Mouse (Mus musculus) lung, postnatal 0 days (tissue): Measurements from ENCODE around the gene Cuedc2. TPM values are rescaled to one million over a fixed set of nuclear protein-coding genes. Genes with fewer than 3 reads are reported as not detected.
A peak's percentile ranks its signal among the peaks of the same experiment; 100 is the strongest.

Source experiments
- ATAC-seq: fragments of 200-750 bp; cut with Nextera tagmentation; 2 replicates; pipeline ENCODE4 v1.8.0; 2017; ENCODE audit warnings: moderate library complexity
- DNase-seq: peaks from one replicate; pipeline ENCODE4 v3.0.0-alpha.2; 2016; ENCODE audit warnings: low spot score
- H3K27ac ChIP-seq: fragments of 300-500 bp; sonication (generic); 2 replicates; pipeline ENCODE4 v1.5.1; 2014; ENCODE audit warnings: antibody characterized with exemption, mild to moderate bottlenecking, low read length, mixed read lengths
- H3K27me3 ChIP-seq: fragments of 300-500 bp; sonication (generic); replicated peaks from 2 replicates; pipeline ENCODE4 v1.6.1; 2014; ENCODE audit warnings: low read length, mixed read lengths; ENCODE audit not compliant: insufficient read depth
- H3K36me3 ChIP-seq: fragments of 300-500 bp; sonication (generic); 2 replicates; pipeline ENCODE4 v1.6.1; 2014; ENCODE audit warnings: low read length, mixed read lengths; ENCODE audit not compliant: insufficient read depth
- H3K4me1 ChIP-seq: fragments of 300-500 bp; sonication (generic); 2 replicates; pipeline ENCODE4 v1.6.1; 2014; ENCODE audit warnings: antibody characterized with exemption, low read depth, low read length, mixed read lengths; ENCODE audit not compliant: insufficient read depth
- H3K4me2 ChIP-seq: fragments of 300-500 bp; sonication (generic); replicated peaks from 2 replicates; pipeline ENCODE4 v1.6.1; 2014; ENCODE audit warnings: low read depth, mild to moderate bottlenecking, low read length, moderate library complexity, mixed read lengths
- H3K4me3 ChIP-seq: fragments of 300-500 bp; sonication (generic); 2 replicates; pipeline ENCODE4 v1.5.1; 2014; ENCODE audit warnings: low read depth, low read length
- H3K9ac ChIP-seq: fragments of 300-500 bp; sonication (generic); replicated peaks from 2 replicates; pipeline ENCODE4 v1.6.1; 2014; ENCODE audit warnings: low read depth, mild to moderate bottlenecking
- H3K9me3 ChIP-seq: fragments of 300-500 bp; sonication (generic); 2 replicates; pipeline ENCODE4 v1.6.1; 2016; ENCODE audit warnings: low read length, mixed read lengths
- CTCF ChIP-seq: IDR thresholded peaks from 2 replicates; pipeline ENCODE4 v1.5.1; 2016; ENCODE audit warnings: antibody characterized with exemption, mild to moderate bottlenecking
- EP300 ChIP-seq: IDR thresholded peaks from 2 replicates; pipeline ENCODE4 v1.6.1; 2016; ENCODE audit warnings: antibody characterized with exemption, mild to moderate bottlenecking, control low read depth
- WGBS: fragments of 180-500 bp; shearing (Covaris S2); extraction: QIAGEN DNeasy Blood & Tissue Kit; methylation state at CpG from one replicate; pipeline ENCODE4 v1.1.7; 2014; 5-methylcytosine and 5-hydroxymethylcytosine counted together
- polyA plus RNA-seq: library from polyadenylated mRNA; unstranded; fragments of >200 nt; fragmentation: Nextera tagmentation; extraction: Ambion mirVana; gene quantifications from 2 replicates; pipeline ENCODE4 v1.2.1, GENCODE M21; 2015

The Cuedc2 gene
- polyA plus RNA-seq, 1 experiment from 2014 or later: 99.9 TPM

GRCm38 (mm10) chr19:46303251-46304215 is 35.0 kb downstream of the Cuedc2 start:
- peak overlapping the region; percentile 89 for H3K27ac ChIP-seq
- H3K9ac ChIP-seq: no peak overlapping the region
- H3K36me3 ChIP-seq: no peaks in the 10 kb centered on the region
- peak overlapping the region; percentile 99 for H3K4me2 ChIP-seq
- H3K4me1 ChIP-seq: no peaks in the 10 kb centered on the region; the same call in 1 of the 2 replicates
- ATAC-seq (no peak), DNase-seq (no peak)
- no peaks in the 10 kb centered on the region for H3K27me3 ChIP-seq
- peak overlapping the region; percentile 74 for H3K4me3 ChIP-seq
- TF ChIP-seq CTCF (no peak), EP300 (no peak)
- WGBS: 45% methylated on average over 18 of the region's 18 CpGs
- no peaks in the 10 kb centered on the region for H3K9me3 ChIP-seq

- ATAC-seq: no peak
- no peak for DNase-seq
- Histone ChIP-seq H3K27me3 (no peaks in the 10 kb centered on the region), H3K9ac (no peak overlapping the region), H3K27ac (no peak overlapping the region), H3K4me1 (no peaks in the 10 kb centered on the region; the same call in 1 of the 2 replicates), H3K9me3 (no peaks in the 10 kb centered on the region), H3K4me3 (no peak overlapping the region), H3K36me3 (no peaks in the 10 kb centered on the region), H3K4me2 (no peak overlapping the region)
- TF ChIP-seq EP300 (no peak), CTCF (no peak)
- 90% methylated on average over 4 of the region's 4 CpGs for WGBS
These were observed 36.0 kb downstream of the Cuedc2 start for GRCm38 (mm10) chr19:46302551-46302950.

- WGBS: 39% methylated on average over 8 of the region's 8 CpGs
- H3K36me3 ChIP-seq: no peaks in the 10 kb centered on the region
- no peaks in the 10 kb centered on the region for H3K4me1 ChIP-seq
- no peaks in the 10 kb centered on the region for H3K27me3 ChIP-seq
- DNase-seq (no peak), ATAC-seq (no peak)
- H3K4me2 ChIP-seq: no peak overlapping the region
- no peak overlapping the region for H3K27ac ChIP-seq
- no peak for TF ChIP-seq EP300
- TF ChIP-seq CTCF: no peak
- H3K9ac ChIP-seq: no peak overlapping the region
- H3K9me3 ChIP-seq: no peaks in the 10 kb centered on the region
- no peak overlapping the region for H3K4me3 ChIP-seq
These were observed 38.0 kb downstream of the Cuedc2 start for GRCm38 (mm10) chr19:46300294-46301045.

- 59% methylated on average over 4 of the region's 4 CpGs for WGBS
- Histone ChIP-seq H3K9ac (no peak overlapping the region), H3K9me3 (no peaks in the 10 kb centered on the region), H3K4me3 (no peak overlapping the region), H3K27ac (no peak overlapping the region), H3K4me1 (no peaks in the 10 kb centered on the region), H3K27me3 (no peaks in the 10 kb centered on the region), H3K4me2 (no peak overlapping the region), H3K36me3 (no peaks in the 10 kb centered on the region)
- no peak for TF ChIP-seq CTCF
- no peak for TF ChIP-seq EP300
- ATAC-seq (no peak), DNase-seq (no peak)
These were observed 41.6 kb downstream of the Cuedc2 start for GRCm38 (mm10) chr19:46296938-46297337.

GRCm38 (mm10) chr19:46290535-46291105 is 47.9 kb downstream of the Cuedc2 start:
- no peak overlapping the region for H3K27ac ChIP-seq
- no peak for DNase-seq
- H3K9me3 ChIP-seq: no peaks in the 10 kb centered on the region
- 56% methylated on average over 12 of the region's 12 CpGs for WGBS
- H3K27me3 ChIP-seq: no peaks in the 10 kb centered on the region
- TF ChIP-seq CTCF (no peak), EP300 (no peak)
- no peak overlapping the region for H3K4me3 ChIP-seq
- H3K4me1 ChIP-seq: no peaks in the 10 kb centered on the region
- no peak overlapping the region for H3K4me2 ChIP-seq
- no peak for ATAC-seq
- H3K36me3 ChIP-seq: peaks cover 12% of the 10 kb centered on the region; the same call in 1 of the 2 replicates
- H3K9ac ChIP-seq: no peak overlapping the region

- H3K36me3 ChIP-seq: peaks cover 36% of the 10 kb centered on the region
- DNase-seq: no peak
- 74% methylated on average over 3 of the region's 3 CpGs for WGBS
- no peak overlapping the region for H3K27ac ChIP-seq
- ATAC-seq: no peak
- no peaks in the 10 kb centered on the region for H3K27me3 ChIP-seq
- no peaks in the 10 kb centered on the region for H3K4me1 ChIP-seq
- no peak overlapping the region for H3K4me2 ChIP-seq
- H3K4me3 ChIP-seq: no peak overlapping the region
- H3K9me3 ChIP-seq: no peaks in the 10 kb centered on the region
- no peak for TF ChIP-seq CTCF
- TF ChIP-seq EP300: no peak
- no peak overlapping the region for H3K9ac ChIP-seq
These were observed 50.9 kb downstream of the Cuedc2 start for GRCm38 (mm10) chr19:46287566-46287965.
